Mouse (Mus musculus): ENCODE data around the gene Nucks1. TPM values are rescaled to one million over a fixed set of nuclear protein-coding genes. Genes with fewer than 3 reads are reported as not detected.
"Not testable (repeated sequence)": the region's sequence is repeated elsewhere in the genome, so short reads cannot be mapped to it uniquely, and the experiment has no call there.

Gene Nucks1
- polyA plus RNA-seq, 1 experiment from 2014 or later = 102 TPM

- no peaks in the 10 kb centered on the region for H3K9me3 ChIP-seq
- no peak for ATAC-seq (ENCODE audit: low FRiP score, low read depth)
- no peak overlapping the region for H3K4me2 ChIP-seq (replicated peaks)
- no peak overlapping the region for H3K27ac ChIP-seq (replicated peaks)
- no peaks in the 10 kb centered on the region for H3K36me3 ChIP-seq
- H3K27me3 ChIP-seq = no peaks in the 10 kb centered on the region
- 93% methylated on average over 3 of the region's 3 CpGs for WGBS
- H3K9ac ChIP-seq (replicated peaks) = no peak overlapping the region
- 0 out of 2 replicates have a peak, but pooled peaks cover 3% of the 10 kb centered on the region for H3K4me1 ChIP-seq
- H3K4me3 ChIP-seq = no peak overlapping the region
Measured at GRCm38 (mm10) chr1:131886641-131887040, 23.7 kb upstream of the Nucks1 start.

- H3K27ac ChIP-seq (replicated peaks) = no peak overlapping the region
- H3K36me3 ChIP-seq = no peaks in the 10 kb centered on the region
- WGBS = 74% methylated on average over 6 of the region's 6 CpGs
- no peak overlapping the region for H3K4me3 ChIP-seq
- H3K9me3 ChIP-seq = no peaks in the 10 kb centered on the region
- no peak overlapping the region for H3K4me2 ChIP-seq (replicated peaks)
- no peaks in the 10 kb centered on the region for H3K27me3 ChIP-seq
- no peak overlapping the region for H3K9ac ChIP-seq (replicated peaks)
- ATAC-seq (ENCODE audit: low FRiP score, low read depth) = no peak
- H3K4me1 ChIP-seq = no peaks in the 10 kb centered on the region
Measured at GRCm38 (mm10) chr1:131890043-131890658, 20.2 kb upstream of the Nucks1 start.

DNA sequence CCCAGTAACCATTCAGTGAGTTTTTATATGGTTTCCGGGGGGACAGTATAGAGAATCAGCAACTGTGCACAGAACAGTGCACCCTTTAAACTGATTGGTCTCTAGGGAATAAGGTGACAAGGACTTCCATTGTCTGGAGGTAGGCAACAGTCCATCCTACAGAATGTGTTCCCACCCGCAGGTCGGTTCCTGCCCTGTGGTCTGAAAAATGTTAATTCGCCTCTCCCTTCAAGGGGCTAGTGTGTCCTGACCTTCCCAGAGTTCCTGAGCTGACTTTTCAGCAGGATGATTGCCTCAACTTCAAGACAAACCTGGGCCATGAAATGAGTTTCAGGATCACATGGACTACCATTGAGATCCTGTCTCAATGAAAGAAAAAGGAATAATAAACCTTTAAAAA is 18.9 kb upstream of the Nucks1 start:
- H3K9me3 ChIP-seq = no peaks in the 10 kb centered on the region

DNA sequence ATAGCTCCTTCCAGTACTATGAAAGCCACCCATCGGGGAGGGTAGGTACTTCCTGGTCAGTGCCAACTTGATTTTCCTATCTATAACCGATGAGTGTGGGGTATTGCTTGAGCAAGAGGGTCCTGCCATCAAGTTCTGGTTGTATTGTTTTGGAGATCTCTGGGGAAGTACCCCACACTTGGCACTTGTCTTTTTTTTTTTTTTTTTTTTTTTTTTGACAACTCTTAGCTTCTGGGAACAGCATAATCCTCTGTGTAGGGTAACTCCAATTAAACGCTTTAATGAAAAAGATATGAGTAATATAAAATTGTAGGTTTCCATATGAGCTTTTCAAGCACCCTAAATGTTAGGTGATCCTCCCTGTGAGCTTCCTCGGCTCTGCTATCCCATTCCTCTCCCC is 7.7 kb upstream of the Nucks1 start:
- no peaks in the 10 kb centered on the region for H3K4me1 ChIP-seq
- no peak overlapping the region for H3K4me3 ChIP-seq
- no peaks in the 10 kb centered on the region for H3K36me3 ChIP-seq
- no peak overlapping the region for H3K9ac ChIP-seq (replicated peaks)
- peaks cover 14% of the 10 kb centered on the region for H3K27me3 ChIP-seq
- H3K9me3 ChIP-seq = no peaks in the 10 kb centered on the region
- 89% methylated on average over 4 of the region's 4 CpGs for WGBS
- ATAC-seq (ENCODE audit: low FRiP score, low read depth) = no peak
- no peak overlapping the region for H3K4me2 ChIP-seq (replicated peaks)
- H3K27ac ChIP-seq (replicated peaks) = no peak overlapping the region

More for the DNA sequence above, 18.9 kb upstream of the Nucks1 start:
- Histone ChIP-seq H3K36me3 (no peaks in the 10 kb centered on the region), H3K4me1 (no peaks in the 10 kb centered on the region), H3K9ac (replicated peaks) (no peak overlapping the region), H3K27me3 (no peaks in the 10 kb centered on the region), H3K4me2 (replicated peaks) (no peak overlapping the region), H3K4me3 (no peak overlapping the region), H3K27ac (replicated peaks) (no peak overlapping the region)
- no peak for ATAC-seq (ENCODE audit: low FRiP score, low read depth)
- 70% methylated on average over 4 of the region's 4 CpGs for WGBS

DNA sequence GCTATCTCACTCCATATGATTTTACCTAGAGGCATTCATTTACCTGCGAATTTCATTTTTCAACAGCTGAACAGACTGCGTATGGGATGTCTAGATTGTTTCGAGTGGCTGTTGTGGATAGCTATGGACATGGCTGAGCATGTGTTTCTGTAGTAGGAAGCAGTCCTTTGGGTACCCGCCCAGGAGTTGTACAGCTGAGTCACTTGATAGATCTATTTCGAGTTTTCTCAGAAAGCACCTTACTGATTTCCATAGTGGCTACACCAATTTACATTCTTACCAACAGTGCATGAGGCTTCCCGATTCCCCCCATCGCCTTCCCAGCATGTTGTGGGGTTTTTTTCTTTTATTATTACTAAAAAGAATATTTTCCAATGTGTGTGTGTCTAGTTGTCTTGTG is 7.1 kb upstream of the Nucks1 start:
- no peaks in the 10 kb centered on the region for H3K9me3 ChIP-seq
- no peak overlapping the region for H3K4me2 ChIP-seq (replicated peaks)
- no peaks in the 10 kb centered on the region for H3K36me3 ChIP-seq
- no peak overlapping the region for H3K9ac ChIP-seq (replicated peaks)
- H3K27me3 ChIP-seq = peaks cover 16% of the 10 kb centered on the region
- H3K4me3 ChIP-seq = no peak overlapping the region
- 90% methylated on average over 7 of the region's 7 CpGs for WGBS
- H3K4me1 ChIP-seq = no peaks in the 10 kb centered on the region
- H3K27ac ChIP-seq (replicated peaks) = no peak overlapping the region
- ATAC-seq (ENCODE audit: low FRiP score, low read depth) = no peak

DNA sequence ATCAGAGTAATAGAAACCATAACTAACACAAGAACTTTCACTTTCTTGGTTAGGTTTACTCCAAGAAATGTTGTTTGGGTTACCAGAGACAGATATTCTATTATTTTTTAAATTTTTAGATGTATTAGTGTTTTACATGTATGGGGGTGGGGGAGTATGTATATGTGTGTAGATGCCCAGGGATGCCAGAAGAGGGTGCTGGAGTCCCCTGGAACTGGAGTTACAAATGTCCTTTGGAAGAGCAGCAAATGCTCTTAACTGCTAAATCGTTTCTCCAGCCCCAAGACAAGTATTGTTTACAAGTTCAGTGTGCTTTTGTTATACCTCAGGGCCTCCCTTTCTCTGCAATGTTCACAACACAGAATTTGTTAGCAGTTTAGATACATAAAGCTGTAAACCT is 4.8 kb upstream of the Nucks1 start:
- peaks cover 22% of the 10 kb centered on the region for H3K27me3 ChIP-seq
- ATAC-seq (ENCODE audit: low FRiP score, low read depth) = no peak
- H3K4me1 ChIP-seq = no peaks in the 10 kb centered on the region
- H3K4me3 ChIP-seq = no peak overlapping the region
- no peak overlapping the region for H3K27ac ChIP-seq (replicated peaks)
- H3K9ac ChIP-seq (replicated peaks) = no peak overlapping the region
- no peaks in the 10 kb centered on the region for H3K36me3 ChIP-seq
- H3K4me2 ChIP-seq (replicated peaks) = no peak overlapping the region
- H3K9me3 ChIP-seq = no peaks in the 10 kb centered on the region
- whole genome bisulfite sequencing = 22% methylated on average over 1 of the region's 1 CpGs

- no peaks in the 10 kb centered on the region for H3K9me3 ChIP-seq
- no peak overlapping the region for H3K27ac ChIP-seq (replicated peaks)
- H3K4me3 ChIP-seq = no peak overlapping the region
- peaks cover 20% of the 10 kb centered on the region for H3K27me3 ChIP-seq
- peaks cover 3% of the 10 kb centered on the region; the same call in 1 of the 2 replicates for H3K36me3 ChIP-seq
- no peak overlapping the region for H3K9ac ChIP-seq (replicated peaks)
- H3K4me1 ChIP-seq = peaks cover 16% of the 10 kb centered on the region
- ATAC-seq (ENCODE audit: low FRiP score, low read depth) = no peak
- 96% methylated on average over 3 of the region's 3 CpGs for WGBS
- no peak overlapping the region for H3K4me2 ChIP-seq (replicated peaks)
Measured at GRCm38 (mm10) chr1:131908456-131908855, 1.9 kb upstream of the Nucks1 start.

GRCm38 (mm10) chr1:131909236-131909635 is 1.1 kb upstream of the Nucks1 start:
- Histone ChIP-seq H3K4me1 (peaks cover 18% of the 10 kb centered on the region), H3K27me3 (peaks cover 15% of the 10 kb centered on the region)
- 95% methylated on average over 2 of the region's 2 CpGs for WGBS
- not testable (repeated sequence) for H3K36me3 ChIP-seq; H3K4me3 ChIP-seq; ATAC-seq (ENCODE audit: low FRiP score, low read depth); H3K27ac ChIP-seq (replicated peaks); H3K9me3 ChIP-seq; H3K4me2 ChIP-seq (replicated peaks); H3K9ac ChIP-seq (replicated peaks)

GRCm38 (mm10) chr1:131910674-131911558 is 582 bp downstream of the Nucks1 start:
- ATAC-seq (ENCODE audit: low FRiP score, low read depth) = peak; percentile 89
- Histone ChIP-seq H3K9ac (replicated peaks) (peak overlapping the region; percentile 80), H3K27me3 (peaks cover 15% of the 10 kb centered on the region), H3K4me3 (peak overlapping the region; percentile 95), H3K4me2 (replicated peaks) (peak overlapping the region; percentile 86), H3K9me3 (no peaks in the 10 kb centered on the region), H3K4me1 (peaks cover 29% of the 10 kb centered on the region), H3K36me3 (peaks cover 4% of the 10 kb centered on the region; the same call in 1 of the 2 replicates), H3K27ac (replicated peaks) (peak overlapping the region; percentile 91)
- under 1% methylated on average over 78 of the region's 88 CpGs for WGBS

- H3K27me3 ChIP-seq = no peaks in the 10 kb centered on the region
- no peak overlapping the region for H3K27ac ChIP-seq (replicated peaks)
- peaks cover 18% of the 10 kb centered on the region for H3K4me1 ChIP-seq
- no peak for ATAC-seq (ENCODE audit: low FRiP score, low read depth)
- H3K9me3 ChIP-seq = no peaks in the 10 kb centered on the region
- WGBS = 87% methylated on average over 6 of the region's 6 CpGs
- no peak overlapping the region for H3K9ac ChIP-seq (replicated peaks)
- H3K36me3 ChIP-seq = peaks cover 35% of the 10 kb centered on the region
- no peak overlapping the region for H3K4me3 ChIP-seq
- no peak overlapping the region for H3K4me2 ChIP-seq (replicated peaks)
Measured at GRCm38 (mm10) chr1:131917634-131918033, 7.3 kb downstream of the Nucks1 start.

GRCm38 (mm10) chr1:131919052-131919451 is 8.7 kb downstream of the Nucks1 start:
- Histone ChIP-seq H3K4me2 (replicated peaks) (no peak overlapping the region), H3K9me3 (no peaks in the 10 kb centered on the region), H3K4me3 (no peak overlapping the region), H3K27me3 (no peaks in the 10 kb centered on the region), H3K36me3 (peaks cover 44% of the 10 kb centered on the region), H3K4me1 (peaks cover 12% of the 10 kb centered on the region), H3K27ac (replicated peaks) (no peak overlapping the region), H3K9ac (replicated peaks) (no peak overlapping the region)
- WGBS = 99% methylated on average over 2 of the region's 2 CpGs
- ATAC-seq (ENCODE audit: low FRiP score, low read depth) = no peak

GRCm38 (mm10) chr1:131922100-131922499 is 11.8 kb downstream of the Nucks1 start:
- Histone ChIP-seq H3K4me3 (no peak overlapping the region), H3K36me3 (peaks cover 69% of the 10 kb centered on the region), H3K9me3 (no peaks in the 10 kb centered on the region), H3K27me3 (no peaks in the 10 kb centered on the region), H3K9ac (replicated peaks) (no peak overlapping the region), H3K4me1 (no peaks in the 10 kb centered on the region), H3K4me2 (replicated peaks) (no peak overlapping the region), H3K27ac (replicated peaks) (no peak overlapping the region)
- WGBS = 100% methylated on average over 3 of the region's 3 CpGs
- ATAC-seq (ENCODE audit: low FRiP score, low read depth) = no peak

All from midbrain, embryonic 12.5 days (tissue).